In the genomic region with DNA sequence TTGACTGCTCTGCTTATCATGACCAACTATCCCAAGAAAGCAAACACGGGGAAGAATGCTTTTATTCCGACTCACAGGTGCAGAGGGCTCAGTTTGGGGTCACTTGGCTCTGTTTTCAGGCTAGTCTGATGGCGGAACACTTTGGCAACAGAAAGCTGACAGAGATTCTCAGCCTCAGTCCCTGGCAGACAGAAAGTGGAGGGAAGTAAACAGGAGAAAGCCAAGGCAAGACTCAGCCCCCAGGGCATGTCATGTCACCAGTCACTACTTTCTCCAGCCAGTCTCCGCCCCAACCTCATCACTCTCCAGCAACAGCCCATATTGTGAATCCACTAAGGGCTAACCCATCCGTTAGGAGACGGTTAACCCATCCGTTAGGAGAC, we compare ENCODE assay signal across 24 mouse cellular contexts.
DNase-seq lines count a peak whose midpoint lies in the region; ATAC-seq and TF ChIP-seq lines count a peak whose summit lies in the region.
"Had no signal": no experiment of that assay in that cellular context is flagged by ENCODE, and none has a peak within 500 bp of the region (broad histone marks: within the 10 kb centered on the region; RNA-seq: fewer than 3 reads in every experiment).

No protein-coding gene starts in this region.

- no peaks in the 10 kb centered on the region for H3K36me3 ChIP-seq in lung, embryonic 14.5 days (ENCODE audit: insufficient read depth)
- no peaks in the 10 kb centered on the region for H3K36me3 ChIP-seq in lung, embryonic 15.5 days
- H3K36me3 ChIP-seq in midbrain, embryonic 15.5 days (replicated peaks), result no peaks in the 10 kb centered on the region
- H3K36me3 ChIP-seq: embryonic facial prominence, embryonic 13.5 days; forebrain, embryonic 12.5 days; heart, embryonic 15.5 days; hindbrain, embryonic 13.5 days had no signal

- H3K9ac ChIP-seq in lung, embryonic 14.5 days, result no peak overlapping the region
- H3K9ac ChIP-seq in lung, embryonic 15.5 days, result no peak overlapping the region
- no peak overlapping the region for H3K9ac ChIP-seq in midbrain, embryonic 15.5 days
- H3K9ac ChIP-seq: embryonic facial prominence, embryonic 13.5 days; forebrain, embryonic 12.5 days; heart, embryonic 15.5 days; hindbrain, embryonic 13.5 days; liver, embryonic 14.5 days had no signal

- no peak overlapping the region for H3K27ac ChIP-seq in lung, embryonic 14.5 days (ENCODE audit: low read depth)
- no peak overlapping the region for H3K27ac ChIP-seq in lung, embryonic 15.5 days
- no peak overlapping the region for H3K27ac ChIP-seq in midbrain, embryonic 15.5 days
- H3K27ac ChIP-seq: embryonic facial prominence, embryonic 13.5 days; forebrain, embryonic 12.5 days; heart, embryonic 15.5 days; hindbrain, embryonic 13.5 days; left cerebral cortex, adult 2 months; liver, embryonic 14.5 days had no signal

- no peak for TF ChIP-seq CTCF in lung, embryonic 14.5 days (IDR thresholded peaks at IDR 0.05; ENCODE audit: low read depth)

- H3K4me1 ChIP-seq in lung, embryonic 14.5 days (ENCODE audit: insufficient read depth), result peaks cover 7% of the 10 kb centered on the region; the same call in 1 of the 2 replicates
- peaks cover 16% of the 10 kb centered on the region for H3K4me1 ChIP-seq in lung, embryonic 15.5 days
- H3K4me1 ChIP-seq in midbrain, embryonic 15.5 days, result no peaks in the 10 kb centered on the region
- H3K4me1 ChIP-seq: heart, embryonic 15.5 days had no signal

- H3K4me3 ChIP-seq in lung, embryonic 14.5 days (ENCODE audit: low read depth, low read length), result no peak overlapping the region
- H3K4me3 ChIP-seq in lung, embryonic 15.5 days, result no peak overlapping the region
- H3K4me3 ChIP-seq in midbrain, embryonic 15.5 days, result no peak overlapping the region
- H3K4me3 ChIP-seq: embryonic facial prominence, embryonic 13.5 days; erythroblast, embryonic 14.5 days; forebrain, embryonic 12.5 days; heart, embryonic 15.5 days; hindbrain, embryonic 13.5 days; left cerebral cortex, adult 2 months had no signal

- H3K9me3 ChIP-seq in lung, embryonic 14.5 days (ENCODE audit: low read depth, low read length), result no peaks in the 10 kb centered on the region
- H3K9me3 ChIP-seq in lung, embryonic 15.5 days, result no peaks in the 10 kb centered on the region
- H3K9me3 ChIP-seq in midbrain, embryonic 15.5 days, result no peaks in the 10 kb centered on the region
- H3K9me3 ChIP-seq: embryonic facial prominence, embryonic 13.5 days; forebrain, embryonic 12.5 days; heart, embryonic 15.5 days; hindbrain, embryonic 13.5 days had no signal

- peak; percentile 33; the same call in 1 of the 2 replicates for ATAC-seq in lung, embryonic 14.5 days (ENCODE audit: insufficient read depth)
- peak; percentile 37; the same call in 1 of the 2 replicates for ATAC-seq in lung, embryonic 15.5 days (ENCODE audit: borderline replicate concordance, extremely low read depth, low FRiP score, low TSS enrichment)
- no peak for ATAC-seq in midbrain, embryonic 15.5 days (replicated peaks)
- ATAC-seq: CD4-positive, CD25-positive, alpha-beta regulatory T cell, adult 4 months had no signal

- 44% methylated on average over 7 of the region's 7 CpGs for WGBS in lung, embryonic 14.5 days
- WGBS in lung, embryonic 15.5 days, result 43% methylated on average over 7 of the region's 7 CpGs
- WGBS in midbrain, embryonic 15.5 days, result 86% methylated on average over 7 of the region's 7 CpGs

- H3K4me2 ChIP-seq in lung, embryonic 14.5 days, result no peak overlapping the region
- H3K4me2 ChIP-seq in lung, embryonic 15.5 days, result no peak overlapping the region
- no peak overlapping the region for H3K4me2 ChIP-seq in midbrain, embryonic 15.5 days
- H3K4me2 ChIP-seq: embryonic facial prominence, embryonic 13.5 days; forebrain, embryonic 12.5 days; heart, embryonic 15.5 days; hindbrain, embryonic 13.5 days; midbrain, embryonic 11.5 days had no signal

- DNase-seq in gastrocnemius, adult 18-20 months (ENCODE audit: low spot score), result peak; percentile 2
- no peak for DNase-seq in gastrocnemius, postnatal 10 days
- DNase-seq in lung, embryonic 14.5 days, result peak; percentile 34
- no peak for DNase-seq in lung, postnatal 25 days (ENCODE audit: low spot score)
- DNase-seq in lung, postnatal 4 days, result peak; percentile 11 to 40
- no peak for DNase-seq in kidney, adult 8-10 months
- DNase-seq: adrenal gland, adult 2 months; cerebellum, adult 18-20 months; cerebellum, postnatal 36 days; embryo, embryonic 11 days; kidney, adult 18-20 months; right cerebral cortex, postnatal 25 days; spleen, adult 18-20 months had no signal

- H3K27me3 ChIP-seq in lung, embryonic 14.5 days (ENCODE audit: insufficient read depth, low read length), result no peaks in the 10 kb centered on the region
- no peaks in the 10 kb centered on the region for H3K27me3 ChIP-seq in lung, embryonic 15.5 days
- H3K27me3 ChIP-seq in midbrain, embryonic 15.5 days (replicated peaks), result no peaks in the 10 kb centered on the region
- H3K27me3 ChIP-seq: embryonic facial prominence, embryonic 13.5 days; forebrain, embryonic 12.5 days; heart, embryonic 15.5 days had no signal

Comparison
In these comparisons a context has a peak if more than half of its experiments do, and no peak if none do; other contexts are left out.
1. DNase-seq: peak in gastrocnemius, adult 18-20 months (single experiment), lung, embryonic 14.5 days (single experiment) and lung, postnatal 4 days (2 of 2); none in gastrocnemius, postnatal 10 days (single experiment), lung, postnatal 25 days (single experiment) and kidney, adult 8-10 months (0 of 2).